ENCODE assay signal across 8 mouse cellular contexts in the genomic region with DNA sequence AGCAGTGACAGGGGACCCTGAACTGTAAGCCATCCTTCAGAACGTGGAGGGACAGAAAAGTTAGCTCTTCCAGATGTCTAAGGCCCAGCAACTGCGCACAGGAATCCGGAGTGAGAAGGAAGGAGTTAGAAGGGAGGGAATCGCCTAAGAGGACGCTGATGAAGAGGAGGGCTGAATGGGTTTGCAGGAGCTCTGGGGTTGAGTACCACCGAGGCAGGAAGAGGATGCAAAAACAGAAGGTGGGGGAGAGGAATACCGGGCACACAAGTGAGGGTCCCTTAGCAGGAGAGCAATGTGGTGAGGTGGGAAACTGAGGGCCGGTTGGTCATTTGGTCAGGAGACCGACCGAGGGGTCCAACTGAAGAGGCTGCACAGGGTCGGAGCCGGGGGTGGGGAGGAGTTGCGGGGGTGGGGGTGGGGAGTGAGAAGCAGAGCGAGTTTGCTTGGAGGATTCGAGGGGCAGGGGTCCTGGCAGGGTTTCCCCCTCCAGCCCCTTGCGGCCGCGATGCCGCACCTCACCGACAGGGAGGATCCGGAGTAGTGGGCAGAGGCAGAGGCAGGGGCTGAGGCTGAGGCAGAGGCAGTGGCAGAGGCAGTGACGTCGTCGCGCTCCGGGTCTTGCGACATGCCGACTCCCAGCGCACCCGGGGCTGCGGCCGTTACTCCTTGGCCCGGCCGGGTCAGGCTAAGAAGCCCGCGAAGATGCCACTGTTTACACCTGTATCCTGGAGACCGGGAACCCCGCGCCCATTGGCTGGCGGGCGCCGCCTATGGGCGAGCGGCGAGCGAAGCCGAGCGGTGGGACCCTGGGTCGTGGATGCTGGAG. TPM values are rescaled to one million over a fixed set of nuclear protein-coding genes. Genes with fewer than 3 reads are reported as not detected.
DNase-seq lines count a peak whose midpoint lies in the region; ATAC-seq lines count a peak whose summit lies in the region.

No protein-coding gene starts in this region.

- ATAC-seq in hindbrain, embryonic 16.5 days, result peak; percentile 98
- ATAC-seq in megakaryocyte progenitor cell, adult 5-6 weeks (replicated peaks; ENCODE audit: poor library complexity), result peak; percentile 99

- peak overlapping the region; percentile 65 for H3K9ac ChIP-seq in hindbrain, embryonic 16.5 days (ENCODE audit: low read depth, low read length)

- 4% methylated on average over 49 of the region's 49 CpGs for WGBS in hindbrain, embryonic 16.5 days

- no peaks in the 10 kb centered on the region for H3K27me3 ChIP-seq in hindbrain, embryonic 16.5 days (replicated peaks; ENCODE audit: control insufficient read depth, insufficient read depth, low read length)

- H3K4me2 ChIP-seq in hindbrain, embryonic 16.5 days (ENCODE audit: low read length), result peak overlapping the region; percentile 93

- peaks cover 3% of the 10 kb centered on the region; the same call in 1 of the 2 replicates for H3K4me1 ChIP-seq in hindbrain, embryonic 16.5 days (ENCODE audit: control insufficient read depth, insufficient read depth, low read depth, low read length)

- H3K4me3 ChIP-seq in hindbrain, embryonic 16.5 days (ENCODE audit: low read length), result peak overlapping the region; percentile 61

- H3K36me3 ChIP-seq in hindbrain, embryonic 16.5 days (ENCODE audit: control insufficient read depth, insufficient read depth, low read length), result no peaks in the 10 kb centered on the region

- intact Hi-C loops in left cerebral cortex, postnatal 25 days (cut with DNase I), result no loop called here

- no peaks in the 10 kb centered on the region for H3K9me3 ChIP-seq in hindbrain, embryonic 16.5 days (ENCODE audit: control insufficient read depth, low read length)

- no peak overlapping the region for H3K27ac ChIP-seq in hindbrain, embryonic 16.5 days (ENCODE audit: low read depth, low read length)

- DNase-seq in ZHBTc4 (ENCODE audit: low read depth, low spot score) (peak; percentile 87), adipocyte (ENCODE audit: low spot score) (no peak)
- DNase-seq in cerebellum, postnatal 14 days, result peak; percentile 79 to 83
- DNase-seq in frontal cortex, postnatal 36 days (ENCODE audit: low spot score in 2 of 2), result peak; percentile 40 to 68
- peak; percentile 52 to 67 for DNase-seq in left cerebral cortex, postnatal 25 days (ENCODE audit: low spot score in 2 of 2)
- DNase-seq in right cerebral cortex, adult 2 months (ENCODE audit: low spot score in 2 of 2), result peak; percentile 51 to 63

RNA-seq across cellular contexts. Expression of a gene that starts 17.9 kb away (rescaled TPM):
- polyA plus RNA-seq in hindbrain, embryonic 16.5 days (2015; fragmentation: Nextera tagmentation; extraction: Ambion mirVana), result 136 and 148 TPM in 2 replicates
- total RNA-seq in left cerebral cortex, postnatal 25 days (2021), result 10 to 100 TPM; 51.7 to 52.6 TPM
- total RNA-seq in megakaryocyte progenitor cell, adult 5-6 weeks (2015), result 413 and 417 TPM in 2 replicates
- 162 and 194 TPM in 2 replicates for total RNA-seq in megakaryocyte progenitor cell, adult 5-6 weeks (2017)

RNA-seq across cellular contexts. Expression of a gene that starts 28.4 kb away (rescaled TPM):
- 1.2 and 1.4 TPM in 2 replicates for polyA plus RNA-seq in hindbrain, embryonic 16.5 days (2015; fragmentation: Nextera tagmentation; extraction: Ambion mirVana)
- total RNA-seq in left cerebral cortex, postnatal 25 days (2021), result 1 to 10 TPM; 1.6 to 1.7 TPM
- total RNA-seq in megakaryocyte progenitor cell, adult 5-6 weeks (2015), result not detected in 2 replicates
- 0.34 and 0.62 TPM in 2 replicates for total RNA-seq in megakaryocyte progenitor cell, adult 5-6 weeks (2017)
